Mouse (Mus musculus) embryonic facial prominence, embryonic 13.5 days (tissue): ENCODE data around the gene Bcam. TPM values are rescaled to one million over a fixed set of nuclear protein-coding genes. Genes with fewer than 3 reads are reported as not detected.
A peak's percentile ranks its signal among the peaks of the same experiment; 100 is the strongest.

Experiments used
- ATAC-seq: fragments of 200-750 bp; cut with Nextera tagmentation; 2 replicates; pipeline ENCODE4 v1.8.0; 2017; ENCODE audit warnings: low read depth; ENCODE audit not compliant: insufficient number of reproducible peaks, insufficient read depth, low FRiP score, low TSS enrichment
- H3K27ac ChIP-seq: fragments of 300-500 bp; sonication (generic); 2 replicates; pipeline ENCODE4 v1.5.1; 2015; ENCODE audit warnings: moderate library complexity, mild to moderate bottlenecking, inconsistent platforms
- H3K27me3 ChIP-seq: fragments of 300-500 bp; sonication (generic); 2 replicates; pipeline ENCODE4 v1.6.1; 2015; ENCODE audit warnings: mild to moderate bottlenecking, inconsistent platforms
- H3K36me3 ChIP-seq: fragments of 300-500 bp; sonication (generic); 2 replicates; pipeline ENCODE4 v1.6.1; 2015; ENCODE audit warnings: mild to moderate bottlenecking, inconsistent platforms
- H3K4me1 ChIP-seq: fragments of 300-500 bp; sonication (generic); 2 replicates; pipeline ENCODE4 v1.6.1; 2015; ENCODE audit warnings: inconsistent platforms
- H3K4me2 ChIP-seq: fragments of 300-500 bp; sonication (generic); 2 replicates; pipeline ENCODE4 v1.6.1; 2015; ENCODE audit warnings: moderate library complexity, mild to moderate bottlenecking, inconsistent platforms
- H3K4me3 ChIP-seq: fragments of 300-500 bp; sonication (generic); 2 replicates; pipeline ENCODE4 v1.5.1; 2015; ENCODE audit warnings: mild to moderate bottlenecking, inconsistent platforms
- H3K9ac ChIP-seq: fragments of 300-500 bp; sonication (generic); 2 replicates; pipeline ENCODE4 v1.6.1; 2015; ENCODE audit warnings: mild to moderate bottlenecking, inconsistent platforms
- H3K9me3 ChIP-seq: fragments of 300-500 bp; sonication (generic); 2 replicates; pipeline ENCODE4 v1.6.1; 2016; ENCODE audit warnings: inconsistent platforms
- WGBS: fragments of 180-500 bp; shearing (Covaris S2); methylation state at CpG from one replicate; pipeline ENCODE4 v1.1.7; 2015; ENCODE audit warnings: mixed read lengths; 5-methylcytosine and 5-hydroxymethylcytosine counted together
- polyA plus RNA-seq: library from polyadenylated mRNA; unstranded; fragments of >200 nt; fragmentation: Nextera tagmentation; extraction: Ambion mirVana; gene quantifications from 2 replicates; pipeline ENCODE4 v1.2.1, GENCODE M21; 2015

The Bcam gene
- polyA plus RNA-seq, 1 experiment from 2014 or later: 116 TPM

DNA sequence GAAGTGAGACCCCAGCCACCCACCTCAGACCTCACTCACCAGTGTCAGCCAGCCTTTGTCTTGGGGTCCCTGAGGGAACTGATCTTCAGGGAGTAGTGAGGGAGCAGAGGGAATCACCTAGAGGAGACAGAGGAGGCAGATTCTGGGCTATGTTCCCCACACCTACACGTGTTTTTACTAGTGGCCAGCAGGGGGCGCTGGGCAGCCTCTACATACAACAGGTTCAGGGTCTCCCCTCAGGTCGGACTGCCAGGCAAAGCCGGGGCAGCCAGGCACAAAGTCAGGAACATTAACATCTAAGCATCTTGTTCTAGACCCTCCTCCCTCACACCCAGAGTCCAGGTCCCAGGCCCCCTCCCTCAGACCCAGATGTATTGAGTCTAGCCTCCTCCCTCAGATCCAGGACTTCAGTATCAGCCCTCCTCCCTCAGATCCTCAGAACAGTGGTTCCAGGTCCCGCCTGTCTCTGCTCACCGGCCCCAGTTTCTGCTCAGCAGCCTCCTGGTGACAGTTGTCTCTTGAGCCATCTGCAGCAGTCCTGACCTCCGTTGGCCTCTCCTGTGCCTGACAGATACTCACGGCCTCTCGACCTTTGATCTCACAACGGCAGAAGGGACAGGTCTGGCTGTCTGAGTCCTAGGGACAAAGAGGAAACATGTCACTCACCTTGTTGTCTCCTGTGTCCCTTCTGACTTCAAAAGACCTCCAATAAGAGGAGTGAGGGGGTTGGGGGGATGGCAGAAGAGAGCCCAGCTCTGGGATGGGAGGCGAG, 14.1 kb upstream of the Bcam start:
- Histone ChIP-seq H3K36me3 (no peaks in the 10 kb centered on the region), H3K4me2 (no peak overlapping the region), H3K27me3 (no peaks in the 10 kb centered on the region), H3K4me1 (peaks cover 8% of the 10 kb centered on the region), H3K27ac (no peak overlapping the region), H3K9ac (no peak overlapping the region), H3K9me3 (no peaks in the 10 kb centered on the region), H3K4me3 (no peak overlapping the region)
- ATAC-seq: no peak
- WGBS: 33% methylated on average over 11 of the region's 11 CpGs

DNA sequence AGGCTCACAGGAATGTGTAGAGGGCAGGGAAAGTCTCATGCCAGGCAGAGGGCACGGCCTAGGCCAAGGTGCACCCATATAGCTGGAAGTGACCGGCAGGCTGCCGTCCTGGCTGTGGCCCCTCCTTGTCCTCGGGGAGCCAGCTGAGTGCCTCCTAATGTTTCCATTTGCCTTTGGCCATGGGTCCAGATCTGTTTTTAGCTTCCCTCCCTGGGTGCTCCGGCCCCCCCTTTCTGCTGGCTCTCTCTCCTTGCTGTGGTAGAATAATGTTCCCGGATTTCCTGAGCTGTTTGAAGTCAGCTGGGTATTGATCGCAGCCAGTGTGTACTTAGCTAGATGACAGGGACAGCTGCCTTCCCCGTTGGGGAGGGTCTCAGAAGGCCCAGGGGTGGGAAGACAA, 12.8 kb upstream of the Bcam start:
- Histone ChIP-seq H3K4me3 (no peak overlapping the region), H3K4me2 (no peak overlapping the region), H3K36me3 (no peaks in the 10 kb centered on the region), H3K9ac (no peak overlapping the region), H3K4me1 (peaks cover 4% of the 10 kb centered on the region), H3K27ac (no peak overlapping the region), H3K27me3 (no peaks in the 10 kb centered on the region), H3K9me3 (no peaks in the 10 kb centered on the region)
- 75% methylated on average over 8 of the region's 8 CpGs for WGBS
- no peak for ATAC-seq

DNA sequence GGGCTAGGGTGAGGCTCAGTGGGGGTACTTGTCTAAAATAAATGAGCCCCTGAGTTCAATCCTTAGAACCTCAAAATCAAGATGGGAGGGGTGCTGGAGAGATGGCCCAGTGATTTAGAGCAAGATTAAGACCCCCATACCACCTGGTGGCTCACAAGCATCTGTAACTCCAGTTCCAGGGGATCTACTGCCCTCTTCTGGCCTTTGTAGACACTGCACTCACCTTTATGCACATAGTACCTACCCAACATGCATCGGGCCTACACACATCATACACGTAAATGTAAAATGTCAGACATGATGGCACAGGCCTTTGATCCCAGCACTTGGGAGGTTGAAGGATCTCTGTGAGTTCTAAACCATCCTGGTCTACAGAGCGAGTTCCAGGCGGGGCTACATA, 11.8 kb upstream of the Bcam start:
- no peak overlapping the region for H3K4me2 ChIP-seq

DNA sequence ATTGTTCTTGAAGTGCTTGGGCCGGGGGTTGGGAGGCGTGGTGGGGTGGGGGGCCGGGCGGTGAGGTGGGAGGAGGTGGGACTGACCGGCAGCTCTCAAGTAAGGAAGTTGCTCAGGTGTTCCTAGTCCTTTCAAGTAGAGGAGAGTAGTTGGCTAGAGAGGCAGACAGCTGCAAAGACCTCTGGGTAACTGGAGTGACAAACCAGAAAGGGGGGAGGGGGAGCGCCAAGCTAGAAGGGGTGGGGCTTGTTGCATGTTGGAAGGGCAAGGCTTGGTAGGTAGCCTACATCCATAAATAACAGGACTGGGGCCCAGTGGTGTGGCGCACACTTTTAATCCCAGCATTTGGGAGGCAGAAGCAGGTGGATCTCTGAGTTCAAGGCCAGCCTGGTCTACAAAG, 10.9 kb upstream of the Bcam start:
- H3K4me2 ChIP-seq: no peak overlapping the region
- no peaks in the 10 kb centered on the region for H3K9me3 ChIP-seq
- 91% methylated on average over 7 of the region's 7 CpGs for WGBS
- peaks cover 4% of the 10 kb centered on the region for H3K4me1 ChIP-seq
- no peak overlapping the region for H3K9ac ChIP-seq
- no peak overlapping the region for H3K4me3 ChIP-seq
- no peak overlapping the region for H3K27ac ChIP-seq
- H3K36me3 ChIP-seq: no peaks in the 10 kb centered on the region
- no peak for ATAC-seq
- no peaks in the 10 kb centered on the region for H3K27me3 ChIP-seq

More for the DNA sequence above, 11.8 kb upstream of the Bcam start:
- WGBS: 90% methylated on average over 4 of the region's 4 CpGs
- Histone ChIP-seq H3K4me3 (no peak overlapping the region), H3K27me3 (no peaks in the 10 kb centered on the region), H3K4me1 (peaks cover 4% of the 10 kb centered on the region), H3K9ac (no peak overlapping the region), H3K9me3 (no peaks in the 10 kb centered on the region), H3K36me3 (no peaks in the 10 kb centered on the region), H3K27ac (no peak overlapping the region)
- ATAC-seq: no peak

DNA sequence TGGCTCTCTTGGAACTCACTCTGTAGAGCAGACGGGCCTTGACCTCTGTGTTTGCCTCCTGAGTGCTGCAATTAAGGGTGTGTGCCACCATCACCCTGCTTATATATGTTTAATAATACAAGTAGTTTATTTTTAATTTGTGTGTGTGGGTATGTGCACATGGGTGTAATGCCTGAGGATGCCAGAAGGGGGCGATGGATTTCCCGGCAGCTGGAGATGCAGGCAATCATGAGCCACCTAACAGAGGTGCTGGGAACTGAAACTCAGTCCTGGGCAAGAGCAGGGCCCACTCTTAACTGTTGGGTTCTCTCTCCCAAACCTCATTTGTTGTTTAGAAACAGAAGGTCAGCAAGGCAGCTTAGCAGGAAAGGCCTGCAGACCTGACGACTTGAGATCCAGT, 9.1 kb upstream of the Bcam start:
- ATAC-seq: no peak
- Histone ChIP-seq H3K27me3 (no peaks in the 10 kb centered on the region), H3K4me2 (no peak overlapping the region), H3K4me1 (no peaks in the 10 kb centered on the region), H3K9ac (no peak overlapping the region), H3K36me3 (no peaks in the 10 kb centered on the region), H3K9me3 (no peaks in the 10 kb centered on the region), H3K27ac (no peak overlapping the region), H3K4me3 (no peak overlapping the region)
- 77% methylated on average over 4 of the region's 4 CpGs for WGBS

DNA sequence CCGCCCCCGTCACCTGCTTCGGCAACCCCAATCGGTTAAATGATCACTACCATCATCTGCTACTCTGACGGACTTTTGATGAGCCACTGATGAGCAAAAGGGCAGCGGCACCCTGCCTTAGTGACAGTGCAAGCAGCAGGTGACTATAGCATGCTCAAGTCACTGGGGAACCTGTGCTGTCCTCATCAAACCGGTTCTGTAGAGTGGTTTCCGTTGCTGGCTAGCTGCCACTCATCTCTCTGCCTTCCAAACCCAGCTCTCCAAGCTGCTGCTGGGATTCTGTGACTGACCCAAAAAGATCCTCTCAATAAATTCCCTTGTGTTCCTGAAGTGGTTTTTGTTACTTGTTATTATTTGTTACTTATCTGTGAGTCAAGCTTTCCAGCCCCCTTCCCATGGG, 7.8 kb upstream of the Bcam start:
- no peak overlapping the region for H3K9ac ChIP-seq

DNA sequence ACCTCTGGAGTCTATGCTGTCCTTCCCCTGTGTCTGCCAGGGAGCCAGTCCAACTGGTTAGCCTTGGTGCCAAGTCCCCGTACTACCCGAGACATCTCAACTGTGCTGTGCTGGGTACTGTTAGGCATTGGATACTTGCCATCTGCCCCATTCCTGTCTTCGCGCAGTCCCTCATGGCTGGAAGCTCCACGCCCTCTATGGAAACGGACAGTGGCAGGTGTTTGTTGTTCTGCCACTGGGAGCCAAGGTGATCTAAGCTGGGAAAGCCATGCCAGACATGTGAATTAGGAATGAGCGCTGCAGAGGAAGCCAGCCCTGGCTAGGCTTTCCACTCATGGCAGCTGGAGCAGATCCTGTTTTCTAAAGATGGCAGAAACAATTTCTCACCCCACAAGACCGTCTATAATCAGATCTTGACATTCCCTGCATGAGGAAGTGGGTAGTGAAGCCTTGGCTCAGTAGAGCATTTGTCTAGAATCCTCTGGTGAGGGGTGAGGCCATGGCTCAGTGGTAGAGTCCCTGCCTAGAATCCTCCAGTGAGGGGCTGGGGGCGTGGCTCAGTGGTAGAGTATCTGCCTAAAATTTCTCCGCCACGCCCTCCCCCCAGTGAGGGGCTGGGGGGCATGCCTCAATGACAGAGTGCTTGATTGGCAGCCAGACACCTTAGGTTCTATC, 6.4 kb upstream of the Bcam start:
- H3K27ac ChIP-seq: no peak overlapping the region
- 90% methylated on average over 11 of the region's 11 CpGs for WGBS
- no peaks in the 10 kb centered on the region for H3K9me3 ChIP-seq
- no peaks in the 10 kb centered on the region for H3K36me3 ChIP-seq
- ATAC-seq: no peak
- no peak overlapping the region for H3K9ac ChIP-seq
- no peak overlapping the region for H3K4me2 ChIP-seq
- H3K27me3 ChIP-seq: no peaks in the 10 kb centered on the region
- no peaks in the 10 kb centered on the region for H3K4me1 ChIP-seq
- H3K4me3 ChIP-seq: no peak overlapping the region

More for the DNA sequence above, 7.8 kb upstream of the Bcam start:
- H3K4me2 ChIP-seq: no peak overlapping the region
- no peaks in the 10 kb centered on the region for H3K27me3 ChIP-seq
- no peaks in the 10 kb centered on the region for H3K36me3 ChIP-seq
- H3K9me3 ChIP-seq: no peaks in the 10 kb centered on the region
- H3K27ac ChIP-seq: no peak overlapping the region
- ATAC-seq: no peak
- 77% methylated on average over 8 of the region's 8 CpGs for WGBS
- no peak overlapping the region for H3K4me3 ChIP-seq
- no peaks in the 10 kb centered on the region for H3K4me1 ChIP-seq

DNA sequence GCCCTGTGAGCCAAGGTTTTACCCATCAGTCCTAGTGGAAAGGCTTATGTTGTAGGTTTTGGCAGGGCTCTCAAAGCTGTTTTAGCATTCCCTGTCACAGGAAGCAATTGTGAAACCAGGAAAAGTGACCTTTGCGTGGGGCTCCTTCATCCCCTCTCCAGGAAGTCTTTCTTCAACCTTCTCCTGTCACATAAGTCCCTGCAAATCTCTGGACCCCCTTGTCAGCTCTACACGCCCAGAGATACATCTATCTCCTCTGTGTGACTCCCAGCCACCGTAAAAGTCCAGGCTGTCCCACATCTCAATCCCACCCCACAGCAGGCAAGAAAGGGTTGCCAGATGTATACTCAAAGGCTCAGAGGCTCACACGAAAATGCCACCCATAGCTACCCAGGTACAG, 866 bp upstream of the Bcam start:
- Histone ChIP-seq H3K4me1 (peaks cover 33% of the 10 kb centered on the region), H3K9me3 (no peaks in the 10 kb centered on the region), H3K27ac (no peak overlapping the region), H3K4me2 (peak overlapping the region; percentile 84), H3K36me3 (peaks cover 6% of the 10 kb centered on the region; the same call in 1 of the 2 replicates), H3K9ac (no peak overlapping the region), H3K4me3 (no peak overlapping the region), H3K27me3 (peaks cover 6% of the 10 kb centered on the region)
- WGBS: 65% methylated on average over 4 of the region's 4 CpGs
- no peak for ATAC-seq

DNA sequence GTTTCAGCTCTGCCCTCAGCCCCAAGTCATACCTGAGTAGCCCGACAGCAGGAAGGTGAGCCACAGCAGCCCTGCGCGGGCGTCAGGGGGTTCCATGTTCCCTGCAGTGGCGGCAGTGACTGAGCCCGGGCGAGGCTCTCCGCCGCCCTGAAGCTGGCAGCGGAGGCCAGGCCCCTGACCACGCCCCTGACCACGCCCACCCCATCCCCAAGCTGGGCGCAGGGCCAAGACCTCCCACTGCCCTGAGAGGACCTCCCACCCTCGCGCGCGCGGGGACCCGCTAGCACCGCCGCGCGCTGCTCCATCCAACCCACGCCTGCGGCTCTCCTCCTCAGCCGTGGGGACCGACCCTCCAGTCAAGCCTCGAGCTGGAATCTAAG, 451 bp downstream of the Bcam start:
- peaks cover 33% of the 10 kb centered on the region for H3K4me1 ChIP-seq
- no peaks in the 10 kb centered on the region for H3K9me3 ChIP-seq
- peak overlapping the region; percentile 77 for H3K27ac ChIP-seq
- H3K27me3 ChIP-seq: peaks cover 6% of the 10 kb centered on the region
- peak overlapping the region; percentile 75 for H3K9ac ChIP-seq
- H3K4me3 ChIP-seq: peak overlapping the region; percentile 54
- peak; percentile 68 for ATAC-seq
- H3K4me2 ChIP-seq: peak overlapping the region; percentile 84
- H3K36me3 ChIP-seq: peaks cover 16% of the 10 kb centered on the region
- WGBS: under 1% methylated on average over 27 of the region's 28 CpGs

DNA sequence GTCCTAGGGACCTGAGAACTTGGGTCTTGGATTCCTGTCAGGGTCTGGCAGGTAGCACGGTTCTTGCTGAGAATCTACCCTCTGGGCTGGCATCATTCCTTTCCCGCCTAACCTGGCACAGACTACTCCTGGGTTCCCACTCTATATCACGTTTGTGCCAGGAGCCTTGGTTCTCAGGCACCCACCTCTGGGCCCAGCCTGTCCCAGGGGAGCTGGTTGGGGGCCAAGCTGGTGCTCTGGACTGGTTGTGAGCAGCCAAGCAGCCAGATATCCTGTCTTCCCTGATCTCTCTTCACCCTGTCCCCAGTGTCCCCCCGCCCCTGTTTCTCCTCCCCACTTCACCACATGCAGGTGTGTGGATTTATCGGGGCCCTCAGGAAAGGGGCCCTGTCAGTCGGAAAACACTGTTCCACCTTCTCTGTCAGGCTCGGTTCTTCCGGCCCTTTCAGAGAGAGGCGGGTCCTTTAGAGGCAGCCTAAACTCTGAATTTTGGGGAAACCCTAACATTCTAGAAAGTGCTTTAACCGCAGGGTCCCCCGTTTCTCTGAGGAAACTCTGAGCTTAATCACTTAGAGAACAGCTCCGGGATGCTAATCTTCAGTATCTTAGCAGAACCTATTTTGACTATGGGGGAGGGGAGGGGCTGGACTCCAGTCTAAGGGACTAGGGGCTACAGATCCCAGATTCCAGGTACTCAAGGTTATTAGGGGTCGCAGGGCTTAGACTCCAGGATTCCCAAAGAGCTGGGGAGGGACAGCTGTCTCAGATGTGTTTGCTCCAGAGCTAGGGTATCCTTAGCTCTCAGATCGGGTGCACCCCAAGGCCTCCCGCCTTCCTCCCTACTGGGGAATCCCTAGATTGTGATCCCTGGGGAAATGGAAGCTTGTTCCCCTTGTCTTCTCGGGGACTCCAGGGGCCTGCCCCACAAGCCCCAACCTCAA, 1.1 kb downstream of the Bcam start:
- 7% methylated on average over 16 of the region's 16 CpGs for WGBS
- Histone ChIP-seq H3K27ac (peak overlapping the region; percentile 77), H3K27me3 (peaks cover 6% of the 10 kb centered on the region), H3K9me3 (no peaks in the 10 kb centered on the region), H3K4me1 (peaks cover 33% of the 10 kb centered on the region), H3K4me3 (peak overlapping the region; percentile 54), H3K9ac (peak overlapping the region; percentile 75), H3K4me2 (peak overlapping the region; percentile 84), H3K36me3 (peaks cover 22% of the 10 kb centered on the region)
- no peak for ATAC-seq

DNA sequence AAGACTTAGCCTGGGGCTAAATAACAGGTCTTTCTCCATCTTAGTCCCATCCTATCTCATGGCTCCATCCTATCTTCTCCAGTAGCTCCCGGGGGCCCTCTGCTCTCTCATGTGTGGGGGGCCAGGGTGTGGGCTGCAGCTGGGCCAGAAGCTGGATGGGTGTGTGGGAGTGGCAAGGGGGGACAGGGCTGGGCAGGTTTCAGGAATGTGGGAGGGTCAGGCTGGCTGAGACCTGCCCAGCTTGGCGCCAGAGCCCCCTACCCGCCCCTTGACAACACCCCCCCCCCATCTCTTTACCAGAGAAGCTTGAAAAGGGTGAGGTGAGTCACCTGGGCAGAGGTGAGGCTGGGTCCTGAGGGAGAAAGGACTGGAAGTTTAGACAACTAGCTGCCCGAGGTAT, 1.8 kb downstream of the Bcam start:
- Histone ChIP-seq H3K36me3 (peaks cover 29% of the 10 kb centered on the region), H3K4me3 (peak overlapping the region; percentile 54), H3K27me3 (peaks cover 6% of the 10 kb centered on the region), H3K27ac (peak overlapping the region; percentile 61), H3K9ac (peak overlapping the region; percentile 75), H3K4me2 (peak overlapping the region; percentile 84), H3K9me3 (no peaks in the 10 kb centered on the region), H3K4me1 (peaks cover 33% of the 10 kb centered on the region)
- WGBS: 26% methylated on average over 4 of the region's 4 CpGs
- 0 out of 2 replicates have a peak, but pooled peaks have one; percentile 18 for ATAC-seq
